Mouse (Mus musculus) hematopoietic multipotent progenitor cell, adult 10-12 weeks (in vitro differentiated cells): ENCODE data around the gene Dnah7c. TPM values are rescaled to one million over a fixed set of nuclear protein-coding genes. Genes with fewer than 3 reads are reported as not detected.

Experiments
- polyA plus RNA-seq: library from polyadenylated mRNA; stranded (reverse); fragments of >175 nt; gene quantifications from 2 replicates; pipeline ENCODE4 v1.2.3, GENCODE M21; 2012; ENCODE audit warnings: low replicate concordance

The Dnah7c gene
- polyA plus RNA-seq: not detected in 2 replicates

GRCm38 (mm10) chr1:46425137-46425925 is at the start of gene Dnah7c:
Gene Dnah7c, plus strand, starts transcription at chr1:46425592.

